Mouse (Mus musculus) brain, embryonic 14.5 days (tissue): ENCODE measurements around the gene Aplp2. TPM values are rescaled to one million over a fixed set of nuclear protein-coding genes. Genes with fewer than 3 reads are reported as not detected.

Source experiments
- DNase-seq: peaks from one replicate; pipeline ENCODE4 v3.0.0-alpha.2; 2011; ENCODE audit warnings: low read depth
- CTCF ChIP-seq: fragments of 200-500 bp; IDR thresholded peaks from 2 replicates; pipeline ENCODE4 v1.5.1; 2012; ENCODE audit warnings: inconsistent platforms, mild to moderate bottlenecking, moderate library complexity, borderline replicate concordance; ENCODE audit not compliant: insufficient read depth, insufficient read length; ENCODE audit errors: extremely low read depth
- POLR2A ChIP-seq: fragments of 200-500 bp; IDR thresholded peaks from 2 replicates; pipeline ENCODE4 v1.6.1; 2012; ENCODE audit warnings: mild to moderate bottlenecking, inconsistent platforms, borderline replicate concordance; ENCODE audit not compliant: poor library complexity, insufficient read depth, insufficient read length, severe bottlenecking; ENCODE audit errors: extremely low read depth
- polyA plus RNA-seq: library from polyadenylated mRNA; depleted of rRNA; stranded (reverse); fragments of >200 nt; gene quantifications from 2 replicates; pipeline ENCODE4 v1.2.3, GENCODE M21; 2012

The Aplp2 gene
- polyA plus RNA-seq, 1 experiment: 363 TPM

DNA sequence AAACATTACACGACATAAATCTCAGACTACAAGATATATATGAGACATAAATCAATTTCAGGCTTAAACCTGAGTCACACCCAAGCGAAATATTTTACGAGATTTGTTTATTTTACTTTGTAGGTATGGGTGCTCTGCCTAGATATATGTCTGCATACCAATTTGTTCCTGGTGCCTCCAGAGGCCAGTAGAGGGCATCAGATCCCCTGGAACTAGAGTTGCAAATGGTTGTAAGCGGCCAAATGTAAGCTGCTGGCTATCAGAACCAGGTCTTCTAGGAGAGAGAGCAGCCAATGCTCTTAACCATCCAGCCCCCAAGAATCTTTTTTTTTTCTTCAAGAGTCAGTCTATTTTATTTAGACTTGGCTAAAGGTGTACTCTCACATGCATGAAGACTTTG, 51.7 kb downstream of the Aplp2 start:
- TF ChIP-seq POLR2A (no peak), CTCF (peak; percentile 58; the same call in 1 of the 2 replicates)
- peak; percentile 63 for DNase-seq

DNA sequence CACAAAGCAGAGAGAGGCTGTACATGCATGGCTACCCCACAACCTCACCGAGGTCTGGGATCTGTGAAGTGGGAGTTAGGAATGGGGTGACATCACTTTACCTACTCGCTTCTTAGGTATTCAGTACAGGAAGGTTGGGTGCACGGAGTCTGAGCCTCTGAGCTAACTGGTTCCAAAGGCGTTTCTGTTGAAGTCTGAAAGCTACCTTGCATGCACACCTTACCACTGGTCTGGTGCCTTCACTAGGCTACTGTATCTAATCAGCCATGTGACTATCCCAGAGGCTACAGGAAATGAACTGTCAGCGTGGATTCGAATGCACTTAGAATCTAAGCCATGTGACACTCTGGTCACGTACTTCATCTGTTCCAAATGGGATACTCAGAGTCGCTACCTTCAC, 55.0 kb downstream of the Aplp2 start:
- no peak for DNase-seq
- no peak for TF ChIP-seq CTCF
- TF ChIP-seq POLR2A: no peak

DNA sequence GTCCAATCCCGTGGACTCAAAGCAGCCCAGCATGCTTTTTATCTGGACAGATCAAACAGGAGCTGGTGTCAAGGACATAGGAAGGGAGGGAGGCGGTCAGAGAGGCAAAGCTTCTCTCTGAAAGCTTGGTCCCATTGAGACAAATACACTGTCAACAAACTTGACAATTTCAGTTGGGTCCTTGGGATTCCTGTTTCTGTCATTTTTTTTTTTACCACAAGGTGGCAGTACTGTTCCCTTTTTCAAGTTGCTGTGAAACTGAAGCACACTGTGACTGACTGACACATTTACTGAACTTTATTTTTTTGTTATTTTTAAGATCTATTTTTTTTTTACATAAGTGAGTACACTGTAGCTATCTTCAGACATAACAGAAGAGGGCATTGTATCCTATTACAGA, 60.6 kb downstream of the Aplp2 start:
- TF ChIP-seq CTCF: peak; percentile 46; the same call in 1 of the 2 replicates
- no peak for TF ChIP-seq POLR2A
- peak; percentile 75 for DNase-seq

DNA sequence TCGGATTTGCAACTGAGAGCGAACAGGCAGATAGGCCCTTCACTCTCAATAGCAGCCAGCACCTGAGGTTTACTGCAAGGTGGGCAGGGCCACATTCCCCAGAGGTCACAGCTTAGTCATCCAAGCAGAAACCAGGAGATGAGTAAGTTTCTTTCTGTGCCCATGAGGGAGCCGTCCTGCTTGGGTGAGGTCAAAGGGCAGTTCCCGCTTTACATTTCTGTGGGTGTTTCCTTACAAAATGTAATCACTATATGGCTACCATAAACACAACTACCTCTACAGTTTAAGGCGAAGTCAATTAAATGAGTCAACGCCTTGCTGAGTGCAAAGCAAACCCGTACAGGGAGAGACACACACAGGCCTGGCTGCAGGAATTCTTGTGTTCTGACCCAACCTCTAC, 63.5 kb downstream of the Aplp2 start:
- DNase-seq: no peak

DNA sequence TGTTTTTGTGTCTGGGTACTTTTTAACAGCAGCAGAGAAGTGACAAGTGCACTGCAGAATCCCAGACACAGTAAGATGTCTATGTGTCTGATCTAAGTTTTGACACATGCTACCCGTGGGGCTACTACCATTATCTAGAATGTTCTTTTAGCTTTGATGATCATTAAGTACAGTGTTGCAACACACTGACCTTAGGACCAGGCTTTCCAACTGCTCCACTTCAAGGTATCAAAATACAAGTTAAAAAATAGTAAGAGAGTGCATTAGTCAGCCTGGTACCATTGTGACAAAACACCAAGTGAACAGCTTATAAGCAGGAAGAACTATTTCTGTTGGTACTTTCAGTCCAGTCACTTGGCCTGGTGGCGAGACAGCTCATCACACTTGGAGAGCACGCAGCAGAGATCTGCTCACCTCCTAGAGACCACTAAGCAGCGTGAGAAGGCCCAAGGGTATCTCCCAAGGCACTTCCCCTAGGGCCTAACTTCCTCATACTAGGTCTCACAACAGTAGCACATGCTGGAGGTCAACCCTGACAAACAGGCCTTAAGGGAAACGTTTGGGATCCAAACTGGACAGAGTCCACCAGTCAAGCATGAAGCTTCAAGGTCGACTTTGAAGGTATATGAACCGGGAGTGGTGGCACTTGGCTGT, 66.2 kb downstream of the Aplp2 start:
- DNase-seq: no peak
- no peak for TF ChIP-seq POLR2A
- no peak for TF ChIP-seq CTCF

More for the DNA sequence above, 63.5 kb downstream of the Aplp2 start:
- TF ChIP-seq CTCF (no peak), POLR2A (no peak)

DNA sequence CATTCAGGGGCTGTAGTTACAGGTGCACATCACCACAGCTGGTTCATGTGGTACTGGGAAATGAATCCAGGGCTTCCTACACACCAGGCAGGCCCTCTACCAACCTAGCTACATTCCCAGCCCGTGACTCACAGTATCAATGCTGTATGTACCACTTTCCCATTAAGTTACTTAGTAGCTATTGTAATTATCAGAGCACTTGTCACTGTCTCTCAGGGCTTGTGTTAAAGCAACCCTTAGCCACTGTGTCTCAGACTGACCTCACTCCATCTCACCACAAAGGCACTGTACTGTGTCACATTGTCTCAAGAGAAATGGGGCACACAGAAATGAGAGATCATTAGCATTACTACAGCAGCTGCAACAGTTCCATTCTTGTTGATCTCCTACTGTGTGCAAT, 68.7 kb downstream of the Aplp2 start:
- no peak for TF ChIP-seq CTCF
- no peak for TF ChIP-seq POLR2A
- peak; percentile 17 for DNase-seq

DNA sequence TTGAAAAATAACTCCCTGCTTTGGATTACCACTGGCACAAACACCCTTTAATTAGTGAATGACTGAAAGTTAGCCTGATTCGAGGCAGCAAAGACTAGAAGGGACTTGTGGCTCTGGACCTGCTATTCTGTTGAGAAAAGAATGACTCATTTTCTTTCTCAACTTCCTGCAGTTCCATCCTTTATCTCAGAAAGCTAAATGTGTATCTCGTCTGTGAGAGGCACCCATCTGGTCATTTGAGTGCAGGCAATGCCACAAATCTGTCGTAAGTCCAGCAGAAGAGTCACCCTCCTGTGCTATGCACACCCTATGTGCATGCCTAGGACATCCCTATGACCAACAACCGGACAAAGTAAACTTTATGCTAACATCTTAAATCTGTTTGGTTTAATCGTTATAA, 78.5 kb downstream of the Aplp2 start:
- TF ChIP-seq POLR2A (no peak), CTCF (no peak)
- DNase-seq: no peak

DNA sequence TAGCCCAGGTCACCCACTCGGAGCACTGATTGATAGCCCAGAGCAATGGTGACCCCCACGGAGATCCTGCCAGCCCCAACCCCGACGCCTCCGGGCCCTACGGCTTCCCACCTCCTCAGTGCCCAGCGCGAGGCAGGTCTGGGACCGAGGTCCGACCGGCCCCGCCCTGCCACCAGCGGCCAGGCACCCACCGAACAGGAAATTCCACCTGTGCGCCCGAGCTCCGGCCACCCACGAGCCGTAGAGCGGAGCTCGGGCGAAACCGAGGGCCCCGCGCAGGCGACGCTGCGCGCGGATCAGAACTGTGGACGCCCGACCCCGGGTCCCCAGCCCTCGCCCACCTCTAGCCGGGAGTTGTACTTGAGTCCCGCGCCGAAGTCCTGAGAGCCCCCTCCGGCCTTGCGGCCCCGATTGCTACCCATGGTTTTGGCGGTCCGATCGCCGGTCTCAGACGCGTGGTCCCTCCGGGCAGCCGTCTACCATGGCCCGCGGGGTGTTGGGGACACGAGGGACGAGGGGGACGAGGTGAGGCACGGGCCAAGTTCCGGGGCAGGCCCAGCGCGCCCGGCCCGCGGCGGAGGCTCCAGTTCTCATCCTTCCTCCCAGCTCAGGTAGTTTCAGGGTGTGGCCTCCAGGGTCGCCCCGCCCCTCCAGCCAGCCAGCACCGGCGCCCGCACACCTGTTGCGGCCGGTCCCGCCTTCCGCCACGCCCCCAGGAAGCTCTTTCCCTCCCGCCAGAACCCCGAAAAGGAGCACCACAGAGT, 80.2 kb downstream of the Aplp2 start, which contains the start of gene St14:
Gene St14 (minus strand): TSS at position 649 of the 764 bp plus-strand sequence.
- TF ChIP-seq POLR2A (no peak), CTCF (no peak)
- no peak for DNase-seq

DNA sequence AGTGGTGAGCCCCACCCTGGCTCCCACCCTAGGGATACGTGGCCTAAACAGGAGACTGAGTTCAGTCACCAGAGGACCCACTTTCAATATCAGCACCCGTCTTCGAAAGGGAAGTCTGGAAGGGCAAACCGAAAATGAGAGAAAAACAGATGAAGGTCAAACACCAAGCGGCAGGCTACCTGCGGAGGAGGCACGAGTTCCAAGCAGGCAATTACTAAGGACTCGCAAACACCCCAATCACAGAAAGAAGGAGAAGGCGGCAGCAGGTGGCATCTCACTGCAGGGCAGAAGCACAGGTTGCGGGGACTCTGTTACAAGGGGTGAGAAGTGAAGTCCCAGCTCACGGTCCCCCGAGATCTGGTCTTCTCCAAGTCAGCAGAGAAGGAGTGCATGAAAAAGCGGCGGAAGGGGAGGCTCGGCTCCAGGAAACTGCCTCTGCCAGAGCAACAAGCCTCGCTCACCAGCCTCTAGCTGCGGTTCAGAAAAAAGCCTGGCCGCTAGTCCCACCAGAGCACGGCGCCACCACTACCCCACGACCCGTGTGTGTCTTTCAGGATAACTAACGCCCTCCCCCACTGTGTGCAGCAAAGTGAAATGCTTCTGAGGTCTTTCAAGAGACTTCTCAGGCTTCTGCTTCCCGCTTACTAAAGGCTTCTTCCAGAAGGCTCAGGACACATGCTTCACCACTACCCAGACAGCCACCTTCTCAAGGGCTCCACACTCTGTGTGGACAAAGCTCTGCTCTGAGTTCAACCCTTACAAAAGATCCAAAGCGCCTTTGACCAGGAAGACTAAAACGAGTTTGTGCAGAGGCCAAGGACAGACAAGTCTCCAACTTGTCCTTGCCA, 81.0 kb downstream of the Aplp2 start:
- peak; percentile 19 for DNase-seq
- TF ChIP-seq CTCF: no peak
- no peak for TF ChIP-seq POLR2A

DNA sequence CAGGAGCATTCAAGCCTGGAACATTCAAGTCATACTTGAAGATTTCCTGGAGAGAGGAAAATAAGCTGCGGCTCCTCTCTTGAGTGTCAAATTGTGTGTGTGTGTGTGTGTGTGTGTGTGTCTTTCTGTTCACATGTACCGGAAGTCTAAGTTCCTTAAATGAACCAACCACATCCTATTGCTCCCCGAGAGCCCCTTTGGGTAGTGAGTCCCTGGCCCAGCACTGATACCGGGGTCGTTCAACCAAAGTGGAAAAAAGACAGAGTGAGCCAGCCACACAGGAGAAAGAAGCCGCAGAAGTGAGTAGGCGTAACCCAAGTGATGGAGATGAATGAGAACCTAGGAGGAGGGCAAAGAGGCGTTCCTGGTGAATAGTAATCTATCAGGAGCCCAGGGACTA, 81.7 kb downstream of the Aplp2 start:
- TF ChIP-seq CTCF (no peak), POLR2A (no peak)
- DNase-seq: no peak

DNA sequence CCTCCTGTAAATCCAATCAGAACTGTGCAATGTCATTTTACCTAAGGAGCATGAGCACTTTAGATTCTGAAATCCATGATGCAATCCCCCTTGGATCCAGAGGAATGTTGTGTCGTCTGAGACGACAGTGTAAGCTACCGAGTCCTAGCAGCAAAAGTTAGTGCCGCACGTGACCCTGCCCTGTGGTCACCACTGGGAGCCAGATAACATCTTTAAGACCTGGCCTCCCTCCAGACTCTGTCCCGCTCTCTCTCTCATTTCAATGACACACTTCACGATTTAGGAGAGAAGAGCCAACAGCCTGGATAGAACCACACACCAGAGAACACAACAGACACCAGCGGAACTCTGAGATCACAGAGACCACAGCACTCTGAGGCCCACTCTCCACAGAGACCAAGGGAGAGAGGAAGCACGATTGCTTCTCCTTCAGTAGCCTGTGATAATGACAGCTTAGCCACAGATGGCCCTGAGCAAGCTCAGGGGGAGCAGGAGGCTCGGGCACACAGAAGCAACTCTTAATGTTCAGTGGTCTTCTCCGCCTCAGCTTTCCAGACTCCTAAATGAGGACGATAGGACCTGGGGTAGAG, 83.6 kb downstream of the Aplp2 start:
- TF ChIP-seq POLR2A: no peak
- no peak for TF ChIP-seq CTCF
- DNase-seq: no peak
